Mouse (Mus musculus) brown adipose tissue, adult 24 weeks (tissue): ENCODE results near the gene Esr1. TPM values are rescaled to one million over a fixed set of nuclear protein-coding genes. Genes with fewer than 3 reads are reported as not detected.

Experiments
- polyA plus RNA-seq: library from polyadenylated mRNA; stranded (reverse); fragments of >200 nt; gene quantifications from 2 replicates; pipeline ENCODE4 v1.2.4, GENCODE M21; 2012; ENCODE audit not compliant: missing spikeins, insufficient read depth, insufficient read length

Gene Esr1
- polyA plus RNA-seq, 1 experiment, result 11.3 TPM

Other genes with a start within 250 kb of the Esr1 start
- 3.6 and 5.0 TPM in 2 replicates for gene Zbtb2, start 223.5 kb upstream of the Esr1 start, polyA plus RNA-seq
- 116 and 132 TPM in 2 replicates for gene Rmnd1, start 179.2 kb upstream of the Esr1 start, polyA plus RNA-seq
- gene Armt1, start 179.1 kb upstream of the Esr1 start, polyA plus RNA-seq, result 14.7 and 18.2 TPM in 2 replicates
- gene Ccdc170, start 129.1 kb upstream of the Esr1 start, polyA plus RNA-seq, result 0.75 and 2.2 TPM in 2 replicates